Mouse (Mus musculus) olfactory bulb, adult 2 months (tissue): ENCODE measurements around the gene Naa35. TPM values are rescaled to one million over a fixed set of nuclear protein-coding genes. Genes with fewer than 3 reads are reported as not detected.

ENCODE experiments used
- H3K27ac ChIP-seq: fragments of 200-500 bp; 2 replicates; pipeline ENCODE4 v1.5.1; 2012; ENCODE audit warnings: low read depth, low read length; ENCODE audit not compliant: insufficient read depth
- H3K4me1 ChIP-seq: fragments of 200-500 bp; 2 replicates; pipeline ENCODE4 v1.6.1; 2012; ENCODE audit warnings: low read length; ENCODE audit not compliant: control insufficient read depth, insufficient read depth
- H3K4me3 ChIP-seq: fragments of 200-500 bp; 2 replicates; pipeline ENCODE4 v1.5.1; 2012; ENCODE audit warnings: mild to moderate bottlenecking, low read depth, low read length, moderate library complexity; ENCODE audit not compliant: insufficient read depth
- CTCF ChIP-seq: fragments of 200-500 bp; IDR thresholded peaks from 2 replicates; pipeline ENCODE4 v1.5.1; 2012; ENCODE audit warnings: low read depth, mild to moderate bottlenecking, low read length, moderate library complexity; ENCODE audit not compliant: insufficient read depth
- POLR2A ChIP-seq: fragments of 200-500 bp; IDR thresholded peaks from 2 replicates; pipeline ENCODE4 v1.6.1; 2012; ENCODE audit warnings: mild to moderate bottlenecking, low read depth, low read length, moderate library complexity; ENCODE audit not compliant: insufficient read depth
- WGBS: fragments of 180-500 bp; shearing (Covaris S2); methylation state at CpG from one replicate; pipeline ENCODE4 v1.1.7; 2018; 5-methylcytosine and 5-hydroxymethylcytosine counted together
- polyA plus RNA-seq: library from polyadenylated mRNA; stranded (reverse); fragments of >200 nt; gene quantifications from 2 replicates; pipeline ENCODE4 v1.2.4, GENCODE M21; 2012; ENCODE audit warnings: low replicate concordance; ENCODE audit not compliant: missing spikeins, insufficient read depth, insufficient read length

The Naa35 gene
- polyA plus RNA-seq, 1 experiment, result not detected

GRCm38 (mm10) chr13:59642818-59643217 is 57.8 kb downstream of the Naa35 start:
- no peak overlapping the region for H3K27ac ChIP-seq
- TF ChIP-seq POLR2A, result no peak
- no peak for TF ChIP-seq CTCF
- 94% methylated on average over 2 of the region's 2 CpGs for WGBS
- no peak overlapping the region for H3K4me3 ChIP-seq
- peaks cover 6% of the 10 kb centered on the region; the same call in 1 of the 2 replicates for H3K4me1 ChIP-seq

DNA sequence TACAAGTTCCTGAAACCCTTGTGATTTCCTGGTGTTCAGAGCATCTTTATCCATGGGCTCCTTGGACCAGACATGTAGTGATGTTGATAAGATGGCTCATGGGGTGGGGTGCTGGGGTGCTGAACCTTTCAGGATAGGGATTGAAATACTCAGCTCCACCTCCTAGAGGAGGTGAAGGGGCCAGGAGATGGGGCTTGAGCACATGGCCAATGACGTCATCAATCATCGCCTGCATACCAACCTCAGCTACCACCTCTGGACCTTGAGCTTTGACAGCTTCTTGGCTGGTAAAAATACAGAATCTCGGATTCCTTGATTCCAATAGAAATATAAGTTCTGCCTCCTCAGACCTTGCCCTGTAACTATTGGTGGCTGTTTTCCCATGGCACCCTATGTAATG is 60.4 kb downstream of the Naa35 start:
- H3K4me1 ChIP-seq, result peaks cover 6% of the 10 kb centered on the region; the same call in 1 of the 2 replicates
- no peak for TF ChIP-seq CTCF
- TF ChIP-seq POLR2A, result no peak
- H3K27ac ChIP-seq, result no peak overlapping the region
- WGBS, result 89% methylated on average over 3 of the region's 3 CpGs
- H3K4me3 ChIP-seq, result no peak overlapping the region

DNA sequence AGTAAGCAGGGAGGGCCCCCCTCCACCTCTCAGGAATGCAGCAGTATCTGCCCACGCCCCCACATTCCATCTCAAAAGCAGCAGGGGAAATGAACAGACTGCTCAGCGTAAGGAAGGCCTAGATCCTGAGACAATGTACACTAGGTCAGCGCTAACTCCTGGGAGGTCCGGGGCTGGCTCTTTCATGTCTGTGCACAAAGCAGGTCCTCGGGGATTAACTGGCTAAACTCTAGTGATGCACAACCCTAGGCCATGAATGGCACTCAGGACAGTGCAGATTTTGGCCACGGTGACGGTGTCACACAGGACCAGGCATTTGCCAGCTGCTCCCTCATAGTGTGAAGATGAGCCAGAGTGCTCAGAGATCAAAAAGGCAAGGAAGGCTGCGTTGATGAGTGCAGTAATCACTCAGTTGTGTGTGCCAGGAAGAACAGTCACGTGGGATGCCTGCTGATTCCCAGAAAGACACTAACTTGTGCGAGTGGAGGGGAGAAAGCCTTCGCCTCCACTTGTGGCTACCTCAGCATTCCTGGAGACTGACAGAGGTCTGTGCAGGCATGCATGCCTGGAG is 61.7 kb downstream of the Naa35 start:
- TF ChIP-seq POLR2A, result no peak
- no peak for TF ChIP-seq CTCF

DNA sequence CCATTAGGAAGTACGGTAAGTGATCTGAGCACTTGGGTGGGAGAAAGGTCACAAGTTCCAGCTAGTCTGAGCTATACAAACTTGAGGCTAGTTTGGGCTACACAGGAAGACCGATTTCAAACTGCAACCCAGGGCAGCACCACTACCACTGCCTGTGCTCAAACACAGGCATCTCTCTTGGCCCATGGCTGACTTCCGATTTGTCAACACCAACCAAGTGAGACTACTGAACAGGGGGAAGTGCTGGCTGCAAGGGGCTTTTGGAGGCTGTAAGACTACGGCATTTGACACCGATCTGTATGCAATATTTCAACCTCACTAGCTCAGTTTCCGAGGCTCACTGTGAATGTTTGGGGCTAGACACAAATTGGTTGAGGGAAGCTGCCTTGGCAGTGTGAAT is 62.4 kb downstream of the Naa35 start:
- Histone ChIP-seq H3K27ac (no peak overlapping the region), H3K4me3 (no peak overlapping the region), H3K4me1 (peaks cover 6% of the 10 kb centered on the region; the same call in 1 of the 2 replicates)
- WGBS, result 93% methylated on average over 6 of the region's 6 CpGs
- TF ChIP-seq CTCF (no peak), POLR2A (no peak)

More for the DNA sequence above, 61.7 kb downstream of the Naa35 start:
- WGBS, result 51% methylated on average over 11 of the region's 11 CpGs
- peaks cover 6% of the 10 kb centered on the region; the same call in 1 of the 2 replicates for H3K4me1 ChIP-seq
- H3K27ac ChIP-seq, result no peak overlapping the region
- H3K4me3 ChIP-seq, result no peak overlapping the region

DNA sequence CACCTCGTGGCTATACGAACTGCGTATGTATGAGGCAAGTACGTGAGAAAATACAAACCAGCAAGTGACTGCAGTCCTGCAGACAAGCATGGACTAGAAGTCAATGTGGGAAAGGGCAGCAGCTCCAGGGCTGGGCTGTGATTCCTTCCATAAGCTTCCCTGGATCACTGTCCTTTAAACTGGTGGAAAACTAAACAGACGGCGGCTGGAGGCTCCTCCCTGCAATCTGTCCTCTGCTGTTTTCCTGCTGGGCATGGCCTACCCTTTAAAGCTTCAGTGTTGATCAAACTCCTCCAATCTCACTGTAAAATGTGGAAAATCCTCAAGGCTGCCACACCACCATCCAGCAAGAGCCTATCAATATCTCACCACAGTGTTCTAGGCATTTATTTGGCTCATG is 63.5 kb downstream of the Naa35 start:
- no peak for TF ChIP-seq CTCF
- TF ChIP-seq POLR2A, result no peak
- H3K4me3 ChIP-seq, result no peak overlapping the region
- WGBS, result 93% methylated on average over 6 of the region's 6 CpGs
- peaks cover 6% of the 10 kb centered on the region; the same call in 1 of the 2 replicates for H3K4me1 ChIP-seq
- H3K27ac ChIP-seq, result no peak overlapping the region

- Histone ChIP-seq H3K4me3 (no peak overlapping the region), H3K4me1 (peaks cover 6% of the 10 kb centered on the region; the same call in 1 of the 2 replicates), H3K27ac (no peak overlapping the region)
- no peak for TF ChIP-seq CTCF
- no peak for TF ChIP-seq POLR2A
- WGBS, result 94% methylated on average over 5 of the region's 5 CpGs
Measured at GRCm38 (mm10) chr13:59649781-59650180, 64.7 kb downstream of the Naa35 start.

DNA sequence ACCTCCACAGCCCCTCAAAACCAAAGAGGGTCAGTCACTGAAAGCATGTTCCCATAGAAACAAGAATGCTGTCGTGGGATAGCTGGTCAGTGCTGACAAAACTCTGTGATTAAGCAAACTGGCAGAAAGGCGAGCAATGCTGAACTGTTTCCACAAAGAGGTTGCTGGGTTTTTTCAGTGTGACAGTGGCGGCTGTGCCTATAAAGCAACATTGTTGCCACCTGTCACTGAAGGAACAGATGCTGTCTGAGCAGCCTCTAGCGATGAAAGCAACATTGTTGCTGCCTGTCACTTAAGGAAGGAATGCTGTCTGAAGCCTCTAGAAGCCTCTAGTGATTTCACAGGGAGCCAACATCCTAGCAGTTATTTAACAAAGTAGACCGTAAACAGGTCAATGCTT is 67.6 kb downstream of the Naa35 start:
- H3K27ac ChIP-seq, result no peak overlapping the region
- peaks cover 3% of the 10 kb centered on the region; the same call in 1 of the 2 replicates for H3K4me1 ChIP-seq
- no peak overlapping the region for H3K4me3 ChIP-seq
- 58% methylated on average over 5 of the region's 5 CpGs for WGBS
- TF ChIP-seq CTCF (no peak), POLR2A (no peak)

GRCm38 (mm10) chr13:59653136-59653535 is 68.1 kb downstream of the Naa35 start:
- Histone ChIP-seq H3K4me3 (no peak overlapping the region), H3K4me1 (peaks cover 3% of the 10 kb centered on the region; the same call in 1 of the 2 replicates), H3K27ac (no peak overlapping the region)
- TF ChIP-seq POLR2A (no peak), CTCF (no peak)
- WGBS, result 92% methylated on average over 3 of the region's 3 CpGs

- H3K27ac ChIP-seq, result no peak overlapping the region
- no peak overlapping the region for H3K4me3 ChIP-seq
- H3K4me1 ChIP-seq, result peaks cover 3% of the 10 kb centered on the region; the same call in 1 of the 2 replicates
- no peak for TF ChIP-seq CTCF
- no peak for TF ChIP-seq POLR2A
- 97% methylated on average over 5 of the region's 5 CpGs for WGBS
Measured at GRCm38 (mm10) chr13:59654465-59654864, 69.4 kb downstream of the Naa35 start.
